ENCODE assay signal across 10 mouse cellular contexts in genomic region chr4:63717922-63718643, GRCm38 (mm10). TPM values are rescaled to one million over a fixed set of nuclear protein-coding genes. Genes with fewer than 3 reads are reported as not detected.
DNase-seq lines count a peak whose midpoint lies in the region; ATAC-seq lines count a peak whose summit lies in the region.
"Had no signal": no experiment of that assay in that cellular context is flagged by ENCODE, and none has a peak within 500 bp of the region (broad histone marks: within the 10 kb centered on the region; RNA-seq: fewer than 3 reads in every experiment).

No protein-coding gene starts in this region.

- ATAC-seq in lung, embryonic 15.5 days (ENCODE audit: borderline replicate concordance, extremely low read depth, low FRiP score, low TSS enrichment): peak; percentile 79
- ATAC-seq in forebrain, embryonic 14.5 days: no peak
- no peak for ATAC-seq in erythroblast, adult 5-6 weeks (replicated peaks; ENCODE audit: low FRiP score, poor library complexity, severe bottlenecking)

- no peak overlapping the region for H3K4me3 ChIP-seq in lung, embryonic 15.5 days
- H3K4me3 ChIP-seq in forebrain, embryonic 14.5 days (ENCODE audit: low read depth, low read length): no peak overlapping the region
- H3K4me3 ChIP-seq: hindbrain, embryonic 15.5 days; neural tube, embryonic 13.5 days had no signal

- H3K27me3 ChIP-seq in lung, embryonic 15.5 days: no peaks in the 10 kb centered on the region
- H3K27me3 ChIP-seq in forebrain, embryonic 14.5 days (replicated peaks; ENCODE audit: control insufficient read depth, insufficient read depth, low read length): no peaks in the 10 kb centered on the region
- H3K27me3 ChIP-seq: hindbrain, embryonic 15.5 days; neural tube, embryonic 13.5 days had no signal

- DNase-seq in cerebellum, adult 8-10 months: peak; percentile 4
- no peak for DNase-seq in cerebellum, adult 9-10 months
- peak; percentile 94 for DNase-seq in adrenal gland, adult 2 months
- peak; percentile 35 for DNase-seq in heart, postnatal 25 days (ENCODE audit: low spot score)
- no peak for DNase-seq in thymus, postnatal 14 days
- no peak for DNase-seq in forebrain, embryonic 14.5 days (ENCODE audit: low spot score)

- H3K4me2 ChIP-seq in lung, embryonic 15.5 days: no peak overlapping the region
- no peak overlapping the region for H3K4me2 ChIP-seq in forebrain, embryonic 14.5 days (ENCODE audit: low read length)
- H3K4me2 ChIP-seq: hindbrain, embryonic 15.5 days; neural tube, embryonic 13.5 days had no signal

- H3K4me1 ChIP-seq in lung, embryonic 15.5 days: peaks cover 18% of the 10 kb centered on the region
- 0 out of 2 replicates have a peak, but pooled peaks cover 2% of the 10 kb centered on the region for H3K4me1 ChIP-seq in forebrain, embryonic 14.5 days (ENCODE audit: control insufficient read depth, insufficient read depth, low read length)
- H3K4me1 ChIP-seq: hindbrain, embryonic 15.5 days; neural tube, embryonic 13.5 days had no signal

- H3K36me3 ChIP-seq in lung, embryonic 15.5 days: no peaks in the 10 kb centered on the region
- H3K36me3 ChIP-seq in forebrain, embryonic 14.5 days (ENCODE audit: control insufficient read depth, insufficient read depth, low read length): no peaks in the 10 kb centered on the region
- H3K36me3 ChIP-seq: hindbrain, embryonic 15.5 days; neural tube, embryonic 13.5 days had no signal

- peak overlapping the region; percentile 50 for H3K27ac ChIP-seq in lung, embryonic 15.5 days
- no peak overlapping the region for H3K27ac ChIP-seq in forebrain, embryonic 14.5 days (ENCODE audit: low read depth, low read length)
- H3K27ac ChIP-seq: hindbrain, embryonic 15.5 days; neural tube, embryonic 13.5 days had no signal

- no peaks in the 10 kb centered on the region for H3K9me3 ChIP-seq in lung, embryonic 15.5 days
- no peaks in the 10 kb centered on the region for H3K9me3 ChIP-seq in forebrain, embryonic 14.5 days (replicated peaks; ENCODE audit: control insufficient read depth, low read length)
- H3K9me3 ChIP-seq: hindbrain, embryonic 15.5 days; neural tube, embryonic 13.5 days had no signal

- H3K9ac ChIP-seq in lung, embryonic 15.5 days: no peak overlapping the region
- H3K9ac ChIP-seq in forebrain, embryonic 14.5 days (ENCODE audit: low read length): no peak overlapping the region
- H3K9ac ChIP-seq: hindbrain, embryonic 15.5 days; neural tube, embryonic 13.5 days had no signal

- 18% methylated on average over 8 of the region's 8 CpGs for WGBS in lung, embryonic 15.5 days
- 64% methylated on average over 8 of the region's 8 CpGs for WGBS in forebrain, embryonic 14.5 days

- intact Hi-C loops in heart, postnatal 25 days (cut with DNase I): no loop called here

RNA-seq across cellular contexts. Expression of gene Tnfsf15, which starts 26.8 kb away (rescaled TPM):
- total RNA-seq in adrenal gland, adult 2 months (2021): under 1 TPM; 0.32 to 0.79 TPM
- 0.03 TPM in 1 of 2 replicates, not detected in the other for polyA plus RNA-seq in adrenal gland, adult 2 months (2012; rRNA removed)
- total RNA-seq in heart, postnatal 25 days (2021): not detected
- 0.14 and 0.27 TPM in 2 replicates for polyA plus RNA-seq in lung, embryonic 15.5 days (2015; fragmentation: Nextera tagmentation; extraction: Ambion mirVana)
- not detected in 2 replicates for polyA plus RNA-seq in forebrain, embryonic 14.5 days (2014; fragmentation: Nextera tagmentation; extraction: Ambion mirVana)
- not detected in 2 replicates for total RNA-seq in erythroblast, adult 5-6 weeks (2015; ENCODE audit: low replicate concordance)
- not detected in 2 replicates for total RNA-seq in erythroblast, adult 5-6 weeks (2017; ENCODE audit: low replicate concordance)
- polyA plus RNA-seq: neural tube, embryonic 13.5 days had no signal

RNA-seq across cellular contexts. Expression of gene Gm11214, which starts 54.9 kb away (rescaled TPM):
- not detected for total RNA-seq in adrenal gland, adult 2 months (2021)
- not detected in 2 replicates for polyA plus RNA-seq in adrenal gland, adult 2 months (2012; rRNA removed)
- not detected for total RNA-seq in heart, postnatal 25 days (2021)
- not detected in 2 replicates for polyA plus RNA-seq in lung, embryonic 15.5 days (2015; fragmentation: Nextera tagmentation; extraction: Ambion mirVana)
- polyA plus RNA-seq in forebrain, embryonic 14.5 days (2014; fragmentation: Nextera tagmentation; extraction: Ambion mirVana): not detected in 2 replicates
- total RNA-seq in erythroblast, adult 5-6 weeks (2015; ENCODE audit: low replicate concordance): not detected in 2 replicates
- not detected in 2 replicates for total RNA-seq in erythroblast, adult 5-6 weeks (2017; ENCODE audit: low replicate concordance)
- polyA plus RNA-seq: hindbrain, embryonic 15.5 days; neural tube, embryonic 13.5 days had no signal

Comparison
In these comparisons a context has a peak if more than half of its experiments do, and no peak if none do; other contexts are left out.
1. DNase-seq: peak in cerebellum, adult 8-10 months (single experiment), adrenal gland, adult 2 months (single experiment) and heart, postnatal 25 days (single experiment); none in cerebellum, adult 9-10 months (single experiment), thymus, postnatal 14 days (single experiment) and forebrain, embryonic 14.5 days (single experiment).